Mouse (Mus musculus) bone marrow, adult 2 months (tissue): Measurements from ENCODE around the gene 4930402H24Rik.

Source experiments
- CTCF ChIP-seq: fragments of 200-500 bp; IDR thresholded peaks from 2 replicates; pipeline ENCODE4 v1.5.1; 2011; ENCODE audit warnings: low read length, control low read depth; ENCODE audit not compliant: control insufficient read depth, insufficient read depth
- POLR2A ChIP-seq: fragments of 200-500 bp; IDR thresholded peaks from 2 replicates; pipeline ENCODE4 v1.6.1; 2011; ENCODE audit warnings: low read depth, mild to moderate bottlenecking, control low read depth, low read length, borderline replicate concordance; ENCODE audit not compliant: control insufficient read depth

DNA sequence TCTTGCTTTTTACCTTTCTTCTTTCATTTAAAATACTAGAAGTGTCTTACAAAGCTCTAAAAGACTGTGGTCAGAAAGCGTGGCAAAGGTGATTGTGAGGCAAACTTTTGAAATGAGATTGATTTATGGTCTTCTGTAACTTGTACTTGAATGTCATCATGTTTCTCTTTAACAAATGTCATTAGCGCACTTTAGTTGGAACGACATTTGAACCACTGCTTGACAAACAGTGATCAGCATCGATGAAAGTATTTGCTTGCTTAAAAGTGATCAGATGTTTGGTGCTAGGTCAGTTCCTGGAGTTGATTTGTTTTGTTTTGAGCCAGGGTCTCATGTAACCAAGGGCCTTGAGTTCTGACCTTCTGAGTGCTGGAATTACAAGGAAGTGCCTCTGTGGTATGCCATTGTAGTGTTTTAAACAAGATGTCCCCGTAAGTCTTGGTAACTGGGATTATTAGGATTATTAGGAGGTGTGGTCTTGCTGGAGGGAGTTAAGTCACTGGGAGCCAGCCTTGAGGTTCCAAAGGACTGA lies 12.9 kb upstream of the 4930402H24Rik start:
- TF ChIP-seq CTCF (no peak), POLR2A (no peak)
